Mouse (Mus musculus) lung, embryonic 15.5 days (tissue): ENCODE measurements around the gene Zfp444. TPM values are rescaled to one million over a fixed set of nuclear protein-coding genes. Genes with fewer than 3 reads are reported as not detected.
"Not testable (repeated sequence)": the region's sequence is repeated elsewhere in the genome, so short reads cannot be mapped to it uniquely, and the experiment has no call there.

Source experiments
- ATAC-seq: fragments of 200-750 bp; cut with Nextera tagmentation; 2 replicates; pipeline ENCODE4 v1.8.0; 2017; ENCODE audit warnings: moderate number of reproducible peaks, borderline replicate concordance; ENCODE audit not compliant: low FRiP score, low TSS enrichment; ENCODE audit errors: extremely low read depth
- H3K27ac ChIP-seq: fragments of 300-500 bp; sonication (generic); 2 replicates; pipeline ENCODE4 v1.5.1; 2015; ENCODE audit warnings: moderate library complexity, mild to moderate bottlenecking, inconsistent platforms
- H3K27me3 ChIP-seq: fragments of 300-500 bp; sonication (generic); 2 replicates; pipeline ENCODE4 v1.6.1; 2015; ENCODE audit warnings: inconsistent platforms
- H3K36me3 ChIP-seq: fragments of 300-500 bp; sonication (generic); 2 replicates; pipeline ENCODE4 v1.6.1; 2015; ENCODE audit warnings: inconsistent platforms
- H3K4me1 ChIP-seq: fragments of 300-500 bp; sonication (generic); 2 replicates; pipeline ENCODE4 v1.6.1; 2015; ENCODE audit warnings: inconsistent platforms
- H3K4me2 ChIP-seq: fragments of 300-500 bp; sonication (generic); 2 replicates; pipeline ENCODE4 v1.6.1; 2015; ENCODE audit warnings: inconsistent platforms, mild to moderate bottlenecking, moderate library complexity
- H3K4me3 ChIP-seq: fragments of 300-500 bp; sonication (generic); 2 replicates; pipeline ENCODE4 v1.5.1; 2015; ENCODE audit warnings: mild to moderate bottlenecking, inconsistent platforms
- H3K9ac ChIP-seq: fragments of 300-500 bp; sonication (generic); 2 replicates; pipeline ENCODE4 v1.6.1; 2015; ENCODE audit warnings: inconsistent platforms
- H3K9me3 ChIP-seq: fragments of 300-500 bp; sonication (generic); 2 replicates; pipeline ENCODE4 v1.6.1; 2016; ENCODE audit warnings: inconsistent platforms
- WGBS: fragments of 180-500 bp; shearing (Covaris S2); methylation state at CpG from one replicate; pipeline ENCODE4 v1.1.7; 2015; 5-methylcytosine and 5-hydroxymethylcytosine counted together
- polyA plus RNA-seq: library from polyadenylated mRNA; unstranded; fragments of >200 nt; fragmentation: Nextera tagmentation; extraction: Ambion mirVana; gene quantifications from 2 replicates; pipeline ENCODE4 v1.2.1, GENCODE M21; 2015

The Zfp444 gene
- polyA plus RNA-seq, 1 experiment from 2014 or later: 62.2 TPM

- Histone ChIP-seq H3K27me3 (no peaks in the 10 kb centered on the region), H3K36me3 (no peaks in the 10 kb centered on the region), H3K4me1 (peaks cover 21% of the 10 kb centered on the region), H3K9ac (no peak overlapping the region), H3K9me3 (no peaks in the 10 kb centered on the region), H3K27ac (no peak overlapping the region), H3K4me3 (no peak overlapping the region), H3K4me2 (no peak overlapping the region)
- no peak for ATAC-seq
- WGBS: 44% methylated on average over 3 of the region's 3 CpGs
These were observed 2.6 kb upstream of the Zfp444 start for GRCm38 (mm10) chr7:6169403-6169802.

- Histone ChIP-seq H3K4me2 (no peak overlapping the region; the same call in 1 of the 2 replicates), H3K4me1 (peaks cover 21% of the 10 kb centered on the region), H3K27me3 (no peaks in the 10 kb centered on the region), H3K4me3 (no peak overlapping the region), H3K27ac (peak overlapping the region; percentile 66; the same call in 1 of the 2 replicates), H3K9ac (no peak overlapping the region), H3K9me3 (no peaks in the 10 kb centered on the region), H3K36me3 (no peaks in the 10 kb centered on the region)
- ATAC-seq: no peak
- WGBS: 74% methylated on average over 9 of the region's 9 CpGs
These were observed 1.6 kb upstream of the Zfp444 start for GRCm38 (mm10) chr7:6170391-6170790.

DNA sequence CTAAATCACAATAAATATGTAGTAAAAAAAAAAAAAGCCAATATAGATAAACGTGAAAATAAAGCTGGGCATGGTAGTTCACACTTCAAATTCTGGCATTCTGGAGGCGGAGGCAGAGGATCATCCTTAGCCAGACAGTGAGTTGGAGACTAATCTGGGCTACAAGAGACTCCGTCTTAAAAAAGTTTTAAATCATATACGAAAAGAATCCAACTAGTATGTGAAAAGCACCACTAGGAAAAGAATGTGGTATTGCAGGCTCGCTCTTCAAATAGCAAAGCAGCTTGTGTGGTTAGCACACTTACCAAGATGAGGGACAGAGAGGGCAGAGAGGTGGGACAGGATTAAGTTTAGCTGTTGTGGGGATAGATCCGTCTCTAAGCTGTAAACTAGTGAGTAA, 1.2 kb upstream of the Zfp444 start:
- 35% methylated on average over 6 of the region's 6 CpGs for WGBS
- no peaks in the 10 kb centered on the region for H3K9me3 ChIP-seq
- H3K4me3 ChIP-seq: peak overlapping the region; percentile 75
- H3K4me2 ChIP-seq: peak overlapping the region; percentile 74
- ATAC-seq: no peak
- no peaks in the 10 kb centered on the region for H3K36me3 ChIP-seq
- no peaks in the 10 kb centered on the region for H3K27me3 ChIP-seq
- peaks cover 21% of the 10 kb centered on the region for H3K4me1 ChIP-seq
- peak overlapping the region; percentile 66 for H3K27ac ChIP-seq
- H3K9ac ChIP-seq: peak overlapping the region; percentile 14; the same call in 1 of the 2 replicates

- H3K27ac ChIP-seq: peak overlapping the region; percentile 66
- H3K4me2 ChIP-seq: peak overlapping the region; percentile 74
- WGBS: under 1% methylated on average over 24 of the region's 24 CpGs
- peak overlapping the region; percentile 75 for H3K4me3 ChIP-seq
- H3K9me3 ChIP-seq: no peaks in the 10 kb centered on the region
- peak; percentile 24 for ATAC-seq
- peaks cover 21% of the 10 kb centered on the region for H3K4me1 ChIP-seq
- H3K36me3 ChIP-seq: no peaks in the 10 kb centered on the region
- H3K27me3 ChIP-seq: no peaks in the 10 kb centered on the region
- peak overlapping the region; percentile 14 for H3K9ac ChIP-seq
These were observed 501 bp upstream of the Zfp444 start for GRCm38 (mm10) chr7:6171444-6172005.

- ATAC-seq: peak; percentile 37
- peak overlapping the region; percentile 77 for H3K9ac ChIP-seq
- H3K4me1 ChIP-seq: peaks cover 21% of the 10 kb centered on the region
- peak overlapping the region; percentile 64 for H3K27ac ChIP-seq
- no peaks in the 10 kb centered on the region for H3K27me3 ChIP-seq
- H3K4me3 ChIP-seq: peak overlapping the region; percentile 75
- H3K4me2 ChIP-seq: peak overlapping the region; percentile 74
- under 1% methylated on average over 28 of the region's 28 CpGs for WGBS
- H3K36me3 ChIP-seq: no peaks in the 10 kb centered on the region
- H3K9me3 ChIP-seq: no peaks in the 10 kb centered on the region
These were observed 733 bp downstream of the Zfp444 start for GRCm38 (mm10) chr7:6172674-6173244.

DNA sequence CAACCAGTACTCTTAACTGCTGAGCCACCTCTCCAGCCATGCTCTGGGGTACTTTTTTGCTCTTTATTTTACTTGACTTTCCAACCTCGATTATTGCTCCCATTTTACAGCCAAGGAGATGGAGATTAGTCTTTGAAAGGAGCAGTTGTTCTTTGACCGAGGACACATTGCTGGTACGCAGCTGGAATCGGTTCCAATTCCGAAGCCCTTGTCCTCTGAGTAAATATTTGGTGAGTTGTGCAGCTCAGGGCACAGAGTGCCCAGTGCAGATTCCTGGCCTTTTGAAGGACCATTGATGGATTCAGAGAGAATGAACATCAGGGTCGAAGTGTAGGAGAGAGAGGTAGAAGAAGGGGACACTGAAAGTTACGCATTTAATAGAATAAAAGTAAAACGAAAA, 1.8 kb downstream of the Zfp444 start:
- no peak overlapping the region for H3K4me2 ChIP-seq
- H3K36me3 ChIP-seq: no peaks in the 10 kb centered on the region
- ATAC-seq: no peak
- H3K4me1 ChIP-seq: peaks cover 21% of the 10 kb centered on the region
- H3K4me3 ChIP-seq: peak overlapping the region; percentile 75; the same call in 1 of the 2 replicates
- H3K9ac ChIP-seq: no peak overlapping the region
- 68% methylated on average over 8 of the region's 8 CpGs for WGBS
- no peak overlapping the region for H3K27ac ChIP-seq
- no peaks in the 10 kb centered on the region for H3K9me3 ChIP-seq
- H3K27me3 ChIP-seq: no peaks in the 10 kb centered on the region

DNA sequence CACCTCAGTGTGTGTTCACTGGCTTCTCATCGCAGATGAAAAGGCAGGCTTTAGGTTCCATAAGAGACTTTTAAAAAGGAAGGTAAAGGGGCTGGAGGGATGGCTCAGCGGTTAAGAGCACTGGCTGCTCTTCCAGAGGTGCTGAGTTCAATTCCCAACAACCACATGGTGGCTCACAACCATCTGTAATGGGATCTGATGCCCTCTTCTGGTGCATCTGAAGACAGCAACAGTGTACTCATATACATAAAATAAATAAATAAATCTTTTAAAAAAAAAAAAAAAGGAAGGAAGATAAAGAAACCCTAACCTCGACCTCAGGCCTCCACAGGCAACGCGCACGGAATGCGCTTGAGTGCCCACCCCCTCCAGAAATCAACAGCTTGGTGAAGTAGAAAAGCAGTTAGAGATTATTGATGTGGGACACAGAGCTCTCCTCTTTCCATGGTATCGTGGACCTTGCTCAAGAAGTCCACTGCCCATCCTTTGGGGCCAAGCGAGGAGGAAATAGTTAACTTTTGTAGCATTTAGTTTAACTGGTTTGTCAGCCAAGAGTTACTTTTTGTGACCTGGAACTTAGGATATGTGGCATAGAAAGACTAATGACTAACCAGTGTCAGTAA, 2.5 kb downstream of the Zfp444 start:
- not testable (repeated sequence) for H3K4me3 ChIP-seq, ATAC-seq, H3K4me2 ChIP-seq, H3K36me3 ChIP-seq, H3K9ac ChIP-seq, H3K9me3 ChIP-seq, H3K27ac ChIP-seq, H3K27me3 ChIP-seq
- WGBS: 75% methylated on average over 9 of the region's 9 CpGs
- H3K4me1 ChIP-seq: peaks cover 21% of the 10 kb centered on the region

GRCm38 (mm10) chr7:6179013-6179412, 7.0 kb downstream of the Zfp444 start:
- Histone ChIP-seq H3K4me2 (no peak overlapping the region), H3K27ac (no peak overlapping the region), H3K4me1 (peaks cover 2% of the 10 kb centered on the region), H3K4me3 (no peak overlapping the region), H3K9me3 (no peaks in the 10 kb centered on the region), H3K36me3 (peaks cover 9% of the 10 kb centered on the region), H3K9ac (no peak overlapping the region), H3K27me3 (no peaks in the 10 kb centered on the region)
- ATAC-seq: no peak

DNA sequence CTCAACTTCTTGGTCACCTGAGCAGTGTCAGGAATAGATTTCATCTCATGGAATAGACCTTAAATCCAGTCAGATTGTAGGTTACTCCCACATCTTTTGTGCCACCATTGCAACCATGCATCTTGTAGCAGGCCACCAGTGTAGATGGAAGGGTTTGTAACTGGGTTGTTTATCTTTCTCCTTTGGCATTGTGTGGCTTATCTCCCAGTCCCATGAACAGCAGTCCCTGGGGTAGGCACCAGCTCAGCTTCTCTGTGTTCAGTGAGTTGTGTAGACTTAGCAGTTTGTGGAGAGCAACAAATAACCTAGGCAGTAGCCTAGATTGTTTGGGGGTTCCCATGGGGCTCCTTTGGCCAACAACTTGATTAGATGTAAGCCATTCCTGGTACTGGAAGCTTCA, 10.9 kb downstream of the Zfp444 start:
- Histone ChIP-seq H3K9me3 (no peaks in the 10 kb centered on the region), H3K9ac (no peak overlapping the region), H3K4me3 (no peak overlapping the region), H3K4me1 (no peaks in the 10 kb centered on the region), H3K4me2 (no peak overlapping the region), H3K27me3 (no peaks in the 10 kb centered on the region), H3K27ac (no peak overlapping the region), H3K36me3 (peaks cover 41% of the 10 kb centered on the region)
- ATAC-seq: no peak

DNA sequence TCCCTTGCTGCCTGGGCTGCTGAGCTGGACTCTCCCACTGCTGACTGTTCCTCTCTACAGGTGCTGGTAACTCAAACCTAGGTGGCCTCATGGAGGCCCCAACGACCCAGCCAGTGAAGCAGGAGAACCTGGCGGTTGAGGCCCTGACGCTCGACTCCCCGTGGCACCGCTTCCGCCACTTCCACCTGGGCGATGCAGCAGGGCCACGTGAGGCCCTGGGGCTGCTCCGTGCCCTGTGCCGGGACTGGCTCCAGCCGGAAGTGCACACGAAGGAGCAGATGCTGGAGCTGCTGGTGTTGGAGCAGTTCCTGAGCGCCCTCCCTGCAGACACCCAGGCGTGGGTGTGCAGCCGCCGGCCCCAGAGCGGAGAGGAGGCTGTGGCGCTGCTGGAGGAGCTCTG, 11.8 kb downstream of the Zfp444 start:
- Histone ChIP-seq H3K36me3 (peaks cover 49% of the 10 kb centered on the region), H3K4me1 (no peaks in the 10 kb centered on the region), H3K27ac (no peak overlapping the region), H3K9ac (no peak overlapping the region), H3K4me3 (no peak overlapping the region), H3K9me3 (no peaks in the 10 kb centered on the region), H3K27me3 (no peaks in the 10 kb centered on the region), H3K4me2 (no peak overlapping the region)
- WGBS: 91% methylated on average over 19 of the region's 19 CpGs
- peak; percentile 29; the same call in 1 of the 2 replicates for ATAC-seq

GRCm38 (mm10) chr7:6184521-6184920, 12.5 kb downstream of the Zfp444 start:
- ATAC-seq: no peak
- Histone ChIP-seq H3K9me3 (no peaks in the 10 kb centered on the region), H3K4me1 (no peaks in the 10 kb centered on the region), H3K36me3 (peaks cover 56% of the 10 kb centered on the region), H3K4me3 (no peak overlapping the region), H3K4me2 (no peak overlapping the region), H3K27me3 (no peaks in the 10 kb centered on the region), H3K27ac (no peak overlapping the region), H3K9ac (no peak overlapping the region)
- WGBS: 83% methylated on average over 8 of the region's 8 CpGs

DNA sequence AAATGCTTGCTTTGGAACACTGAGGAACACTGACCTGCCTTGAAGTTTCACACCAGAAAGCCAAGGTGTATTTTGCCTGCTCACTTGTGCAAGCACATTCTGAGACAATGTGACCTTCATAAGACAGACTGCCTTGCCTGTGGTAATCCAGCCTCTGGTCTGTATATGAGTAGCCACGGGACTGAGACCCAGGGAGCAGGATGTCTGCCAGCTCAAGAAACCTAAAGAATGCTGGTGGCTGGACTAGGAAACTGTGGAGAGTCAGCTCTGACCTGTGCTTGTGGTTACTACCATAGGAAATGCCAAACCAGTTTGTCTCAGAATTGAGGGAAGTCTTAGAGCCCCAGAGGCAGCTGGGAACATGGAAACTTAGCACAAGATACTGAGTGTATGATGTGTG, 13.4 kb downstream of the Zfp444 start:
- Histone ChIP-seq H3K4me1 (no peaks in the 10 kb centered on the region), H3K4me2 (no peak overlapping the region), H3K27me3 (no peaks in the 10 kb centered on the region), H3K9ac (no peak overlapping the region), H3K27ac (no peak overlapping the region), H3K36me3 (peaks cover 62% of the 10 kb centered on the region), H3K9me3 (no peaks in the 10 kb centered on the region), H3K4me3 (no peak overlapping the region)
- WGBS: 92% methylated on average over 1 of the region's 1 CpGs
- no peak for ATAC-seq
